Mouse (Mus musculus): ENCODE data around the gene Nlgn2.

- TF ChIP-seq POLR2A (IDR thresholded peaks at IDR 0.05; ENCODE audit: insufficient read depth, low read length) (no peak), CTCF (IDR thresholded peaks at IDR 0.05; ENCODE audit: low read depth, low read length) (no peak)
Measured at GRCm38 (mm10) chr11:69867335-69867734, 29.8 kb upstream of the Nlgn2 start.

Measured in ES-Bruce4 (cell line).